Mouse (Mus musculus) ES-Bruce4 (cell line): ENCODE results near the gene A030003K21Rik.

Experiments
- CTCF ChIP-seq: IDR thresholded peaks from one replicate; pipeline ENCODE4 v1.8.1; 2011; ENCODE audit warnings: low read depth, low read length
- EP300 ChIP-seq: IDR thresholded peaks from 2 replicates; pipeline ENCODE4 v1.6.1; 2011; ENCODE audit warnings: low read depth, low read length; ENCODE audit not compliant: insufficient read depth
- POLR2A ChIP-seq: IDR thresholded peaks from one replicate; pipeline ENCODE4 v1.8.1; 2011; ENCODE audit warnings: low read length; ENCODE audit not compliant: insufficient read depth

- TF ChIP-seq CTCF (peak; percentile 18), EP300 (no peak), POLR2A (no peak)
Observed at GRCm38 (mm10) chr1:82913025-82913424, 30.2 kb downstream of the A030003K21Rik start, which contains the start of gene A030005L19Rik.
